Mouse (Mus musculus) intestine, embryonic 15.5 days (tissue): Measurements from ENCODE around the gene Cdhr4. TPM values are rescaled to one million over a fixed set of nuclear protein-coding genes. Genes with fewer than 3 reads are reported as not detected.

Experiments used
- ATAC-seq: fragments of 200-750 bp; cut with Nextera tagmentation; 2 replicates; pipeline ENCODE4 v1.8.0; 2017; ENCODE audit warnings: moderate TSS enrichment, moderate library complexity
- H3K27ac ChIP-seq: fragments of 300-500 bp; sonication (generic); 2 replicates; pipeline ENCODE4 v1.5.1; 2015; ENCODE audit warnings: mild to moderate bottlenecking, inconsistent platforms
- H3K27me3 ChIP-seq: fragments of 300-500 bp; sonication (generic); replicated peaks from 2 replicates; pipeline ENCODE4 v1.6.1; 2015; ENCODE audit warnings: inconsistent platforms
- H3K36me3 ChIP-seq: fragments of 300-500 bp; sonication (generic); 2 replicates; pipeline ENCODE4 v1.6.1; 2015; ENCODE audit warnings: inconsistent platforms
- H3K4me1 ChIP-seq: fragments of 300-500 bp; sonication (generic); replicated peaks from 2 replicates; pipeline ENCODE4 v1.6.1; 2015; ENCODE audit warnings: inconsistent platforms
- H3K4me2 ChIP-seq: fragments of 300-500 bp; sonication (generic); replicated peaks from 2 replicates; pipeline ENCODE4 v1.6.1; 2015; ENCODE audit warnings: mild to moderate bottlenecking, inconsistent platforms
- H3K4me3 ChIP-seq: fragments of 300-500 bp; sonication (generic); replicated peaks from 2 replicates; pipeline ENCODE4 v1.5.1; 2015; ENCODE audit warnings: inconsistent platforms
- H3K9ac ChIP-seq: fragments of 300-500 bp; sonication (generic); 2 replicates; pipeline ENCODE4 v1.6.1; 2015; ENCODE audit warnings: inconsistent platforms
- H3K9me3 ChIP-seq: fragments of 300-500 bp; sonication (generic); 2 replicates; pipeline ENCODE4 v1.6.1; 2016; ENCODE audit warnings: inconsistent platforms
- WGBS: fragments of 180-500 bp; shearing (Covaris S2); methylation state at CpG from one replicate; pipeline ENCODE4 v1.1.7; 2015; 5-methylcytosine and 5-hydroxymethylcytosine counted together
- polyA plus RNA-seq: library from polyadenylated mRNA; unstranded; fragments of >200 nt; fragmentation: Nextera tagmentation; extraction: Ambion mirVana; gene quantifications from 2 replicates; pipeline ENCODE4 v1.2.1, GENCODE M21; 2015

Gene Cdhr4
- polyA plus RNA-seq, 1 experiment from 2014 or later: 8.4 TPM

DNA sequence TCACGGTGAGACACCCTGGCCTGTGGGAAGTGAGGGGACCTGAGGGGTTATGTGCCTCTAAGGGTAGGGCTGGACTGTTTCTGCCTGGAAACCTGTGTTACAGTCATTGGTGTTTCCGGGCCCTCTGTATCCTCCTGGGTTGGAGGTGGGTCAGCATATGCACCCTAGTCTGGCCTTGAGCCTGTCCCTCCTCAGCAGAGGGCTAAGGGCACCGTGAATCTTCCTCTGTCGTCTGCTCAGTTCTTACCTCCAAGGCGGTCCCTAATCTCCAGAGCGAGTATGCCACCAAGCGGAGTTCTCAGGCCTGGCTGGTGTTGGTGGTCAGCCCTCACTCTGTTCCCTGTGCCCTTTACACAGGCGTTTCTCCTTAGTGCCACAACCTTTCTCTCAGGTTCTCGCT, 29.4 kb upstream of the Cdhr4 start:
- WGBS: 92% methylated on average over 9 of the region's 9 CpGs
- H3K36me3 ChIP-seq: peaks cover 18% of the 10 kb centered on the region
- H3K27ac ChIP-seq: no peak overlapping the region
- no peaks in the 10 kb centered on the region for H3K27me3 ChIP-seq
- H3K4me2 ChIP-seq: no peak overlapping the region
- ATAC-seq: peak; percentile 34; the same call in 1 of the 2 replicates
- no peak overlapping the region for H3K4me3 ChIP-seq
- H3K4me1 ChIP-seq: no peaks in the 10 kb centered on the region
- no peaks in the 10 kb centered on the region for H3K9me3 ChIP-seq
- H3K9ac ChIP-seq: no peak overlapping the region

DNA sequence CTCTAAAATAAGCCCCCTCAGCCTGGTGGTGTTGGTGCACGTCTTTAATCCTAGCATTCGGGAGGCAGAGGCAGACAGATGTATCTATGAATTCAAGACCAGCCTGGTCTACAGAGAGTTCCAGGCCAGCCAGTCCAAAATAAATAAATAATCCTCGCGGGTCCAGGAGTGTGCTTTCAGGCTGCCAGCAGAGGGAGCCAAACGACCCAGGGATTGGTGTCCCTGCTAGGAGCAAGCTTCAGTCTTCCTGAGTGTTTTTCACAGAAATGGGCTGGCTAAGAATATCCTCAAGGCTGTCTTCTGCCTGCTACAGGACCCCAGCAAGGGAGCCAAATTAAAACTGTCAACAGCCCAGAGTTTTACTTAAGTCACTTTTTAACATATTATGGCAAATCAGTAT, 28.6 kb upstream of the Cdhr4 start:
- no peak overlapping the region for H3K9ac ChIP-seq
- H3K36me3 ChIP-seq: peaks cover 18% of the 10 kb centered on the region
- no peak overlapping the region for H3K4me2 ChIP-seq
- ATAC-seq: peak; percentile 81
- H3K4me3 ChIP-seq: no peak overlapping the region
- H3K9me3 ChIP-seq: no peaks in the 10 kb centered on the region
- H3K27me3 ChIP-seq: no peaks in the 10 kb centered on the region
- H3K4me1 ChIP-seq: no peaks in the 10 kb centered on the region
- WGBS: 26% methylated on average over 5 of the region's 5 CpGs
- H3K27ac ChIP-seq: no peak overlapping the region

DNA sequence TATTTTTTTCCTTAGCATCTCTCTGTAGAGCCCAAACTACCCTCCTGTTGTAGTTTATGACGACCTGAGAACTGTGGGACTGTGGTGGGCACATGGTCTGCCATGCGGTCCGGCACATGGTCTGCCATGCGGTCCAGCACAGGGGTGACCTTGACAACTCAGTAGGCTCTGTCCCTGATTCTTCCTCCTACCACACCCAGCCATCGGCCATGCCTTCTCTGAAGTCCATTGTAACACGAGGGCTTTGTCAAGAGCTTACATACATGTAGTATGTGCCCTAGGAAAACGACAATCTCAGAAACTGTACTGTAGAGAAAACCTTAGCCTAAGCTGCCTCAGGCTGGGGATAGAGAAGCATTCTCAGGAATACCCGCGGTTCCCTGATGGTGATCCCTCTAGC, 27.6 kb upstream of the Cdhr4 start:
- 93% methylated on average over 9 of the region's 9 CpGs for WGBS

DNA sequence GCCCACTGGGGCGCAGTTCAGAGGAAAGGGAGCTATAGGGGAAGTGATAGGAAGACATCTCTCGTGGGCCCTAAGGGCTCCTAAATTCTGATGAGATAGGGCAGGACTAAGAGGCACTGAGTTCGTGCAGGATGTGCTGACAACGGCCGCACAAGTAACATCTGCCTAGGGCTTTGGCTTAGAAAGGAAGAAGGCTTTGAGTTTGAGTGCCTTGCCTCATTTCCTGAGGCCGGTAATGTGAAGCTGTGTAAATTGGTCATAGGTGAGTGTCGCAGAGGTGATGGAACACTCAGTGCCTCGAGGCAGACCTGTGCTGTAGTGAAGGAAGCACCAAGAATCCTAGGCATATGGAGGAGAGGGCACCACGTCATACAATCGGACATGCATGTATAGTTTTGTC, 25.6 kb upstream of the Cdhr4 start:
- Histone ChIP-seq H3K9ac (no peak overlapping the region), H3K4me3 (no peak overlapping the region), H3K36me3 (peaks cover 13% of the 10 kb centered on the region; the same call in 1 of the 2 replicates), H3K4me1 (no peaks in the 10 kb centered on the region), H3K9me3 (no peaks in the 10 kb centered on the region), H3K27ac (no peak overlapping the region; the same call in 1 of the 2 replicates), H3K27me3 (no peaks in the 10 kb centered on the region), H3K4me2 (no peak overlapping the region)
- WGBS: 89% methylated on average over 10 of the region's 10 CpGs
- ATAC-seq: no peak

More for the DNA sequence above, 27.6 kb upstream of the Cdhr4 start:
- Histone ChIP-seq H3K27ac (no peak overlapping the region), H3K4me2 (no peak overlapping the region), H3K36me3 (peaks cover 15% of the 10 kb centered on the region), H3K4me3 (no peak overlapping the region), H3K27me3 (no peaks in the 10 kb centered on the region), H3K9ac (no peak overlapping the region), H3K9me3 (no peaks in the 10 kb centered on the region), H3K4me1 (no peaks in the 10 kb centered on the region)
- ATAC-seq: no peak

DNA sequence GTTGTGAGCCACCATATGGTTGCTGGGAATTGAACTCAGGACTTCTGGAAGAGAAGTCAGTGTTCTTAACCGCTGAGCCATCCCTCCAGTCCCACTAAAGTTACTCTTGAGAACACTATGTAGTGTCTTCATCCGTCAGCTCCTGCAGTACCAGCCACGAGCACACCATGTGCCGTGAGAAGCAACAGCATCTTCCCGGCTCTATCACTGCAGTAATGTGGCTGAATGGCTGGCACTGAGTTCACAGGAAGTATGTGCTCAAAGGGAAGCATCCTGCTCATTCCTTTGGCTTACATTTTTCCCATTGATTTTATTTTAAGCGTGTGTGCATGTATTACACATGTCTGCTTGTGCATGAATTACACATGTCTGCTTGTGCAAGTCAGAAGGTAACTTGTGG, 24.9 kb upstream of the Cdhr4 start:
- WGBS: 84% methylated on average over 6 of the region's 6 CpGs
- H3K27ac ChIP-seq: no peak overlapping the region
- ATAC-seq: no peak
- H3K9me3 ChIP-seq: no peaks in the 10 kb centered on the region
- H3K4me3 ChIP-seq: no peak overlapping the region
- no peak overlapping the region for H3K4me2 ChIP-seq
- H3K4me1 ChIP-seq: no peaks in the 10 kb centered on the region
- no peaks in the 10 kb centered on the region for H3K27me3 ChIP-seq
- H3K36me3 ChIP-seq: peaks cover 10% of the 10 kb centered on the region; the same call in 1 of the 2 replicates
- no peak overlapping the region for H3K9ac ChIP-seq

DNA sequence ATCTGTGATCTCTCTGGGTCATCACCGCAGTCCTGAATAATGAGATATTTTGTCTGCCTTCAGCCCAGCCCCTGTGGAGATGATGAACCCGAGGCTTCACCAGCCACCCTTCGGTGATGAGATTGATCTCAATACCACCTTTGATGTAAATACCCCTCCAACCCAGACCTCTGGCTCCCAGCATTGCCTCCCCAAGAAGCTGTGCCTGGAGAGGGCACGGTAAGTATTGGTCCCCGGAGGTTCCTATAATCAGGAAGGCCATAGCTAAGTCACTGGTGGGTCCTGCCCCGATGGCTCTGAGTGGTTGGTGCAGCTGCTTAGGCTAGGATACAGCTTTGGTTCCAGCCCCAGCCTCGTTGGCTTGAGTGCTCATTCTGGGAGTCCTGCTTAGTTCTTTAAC, 23.8 kb upstream of the Cdhr4 start:
- Histone ChIP-seq H3K4me1 (no peaks in the 10 kb centered on the region), H3K4me3 (no peak overlapping the region), H3K9me3 (no peaks in the 10 kb centered on the region), H3K9ac (no peak overlapping the region), H3K27me3 (no peaks in the 10 kb centered on the region), H3K27ac (no peak overlapping the region), H3K4me2 (no peak overlapping the region), H3K36me3 (peaks cover 10% of the 10 kb centered on the region; the same call in 1 of the 2 replicates)
- 89% methylated on average over 7 of the region's 7 CpGs for WGBS
- no peak for ATAC-seq

DNA sequence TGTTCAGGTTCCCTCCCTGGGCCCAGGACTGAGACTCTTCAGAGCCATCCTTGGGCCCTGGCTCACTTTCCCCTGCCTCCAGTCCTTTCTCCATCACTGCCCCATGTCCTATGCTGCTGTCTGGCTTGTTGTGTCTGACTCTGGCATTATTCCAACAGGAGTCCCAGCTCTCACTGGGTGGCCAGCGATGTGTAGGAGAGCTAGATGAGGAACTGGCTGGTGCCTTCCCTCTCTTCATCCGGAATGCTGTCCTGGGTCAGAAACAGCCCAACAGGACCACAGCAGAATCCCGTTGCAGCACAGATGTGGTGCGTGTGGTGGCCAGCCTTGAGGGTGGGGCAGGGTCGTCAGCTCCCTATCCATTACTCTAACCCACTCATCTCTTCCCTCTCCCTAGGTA, 22.0 kb upstream of the Cdhr4 start:
- Histone ChIP-seq H3K4me1 (peaks cover 7% of the 10 kb centered on the region; the same call in 1 of the 2 replicates), H3K4me2 (no peak overlapping the region), H3K9me3 (no peaks in the 10 kb centered on the region), H3K4me3 (no peak overlapping the region), H3K27me3 (no peaks in the 10 kb centered on the region), H3K27ac (no peak overlapping the region), H3K9ac (no peak overlapping the region), H3K36me3 (peaks cover 7% of the 10 kb centered on the region; the same call in 1 of the 2 replicates)
- ATAC-seq: no peak
- WGBS: 80% methylated on average over 5 of the region's 5 CpGs

DNA sequence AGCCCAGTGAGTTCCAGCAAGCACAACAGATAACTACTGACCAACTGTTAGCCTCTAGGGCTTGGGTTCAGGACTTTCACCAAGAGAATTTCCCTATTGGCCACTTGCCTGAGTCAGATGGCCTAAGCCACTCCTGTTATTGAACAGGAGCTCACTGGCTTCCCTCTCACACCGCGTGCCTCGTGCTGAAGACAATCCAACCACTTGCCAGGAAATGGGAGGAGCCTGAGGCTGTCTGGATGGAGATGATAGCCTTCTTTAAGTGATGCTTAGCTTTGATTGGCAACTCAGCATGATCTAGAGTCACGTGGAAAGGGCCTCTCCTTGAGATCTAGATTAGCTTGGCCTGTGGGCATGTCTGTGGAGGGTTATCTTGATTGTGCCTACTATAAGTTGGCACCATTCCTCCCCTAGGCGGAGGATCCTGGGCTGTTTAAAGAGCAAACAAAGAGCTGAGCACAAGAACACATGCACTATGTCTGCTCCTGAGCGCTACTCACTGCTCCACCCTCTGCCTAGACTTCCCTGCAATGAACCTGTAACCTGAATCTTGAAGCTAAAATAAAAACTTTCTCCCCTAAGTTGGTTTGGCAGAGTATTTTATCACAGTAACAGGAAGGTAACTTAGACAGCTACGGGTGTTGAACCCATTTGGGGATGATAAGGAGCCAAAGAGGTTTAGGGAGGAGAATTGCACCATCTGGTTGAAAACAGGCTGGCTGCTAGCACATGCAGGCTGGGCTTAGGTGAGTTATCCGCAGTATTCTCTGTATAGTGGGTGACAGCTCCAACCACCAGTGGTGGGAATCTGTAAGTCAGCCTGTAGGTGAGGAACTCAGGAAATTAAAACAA, 20.4 kb upstream of the Cdhr4 start:
- peaks cover 7% of the 10 kb centered on the region; the same call in 1 of the 2 replicates for H3K36me3 ChIP-seq
- WGBS: 65% methylated on average over 8 of the region's 8 CpGs
- no peak overlapping the region for H3K9ac ChIP-seq
- no peaks in the 10 kb centered on the region for H3K9me3 ChIP-seq
- no peaks in the 10 kb centered on the region for H3K27me3 ChIP-seq
- no peak overlapping the region for H3K27ac ChIP-seq
- H3K4me2 ChIP-seq: no peak overlapping the region
- no peak overlapping the region for H3K4me3 ChIP-seq
- H3K4me1 ChIP-seq: peaks cover 7% of the 10 kb centered on the region
- ATAC-seq: peak; percentile 56; the same call in 1 of the 2 replicates

DNA sequence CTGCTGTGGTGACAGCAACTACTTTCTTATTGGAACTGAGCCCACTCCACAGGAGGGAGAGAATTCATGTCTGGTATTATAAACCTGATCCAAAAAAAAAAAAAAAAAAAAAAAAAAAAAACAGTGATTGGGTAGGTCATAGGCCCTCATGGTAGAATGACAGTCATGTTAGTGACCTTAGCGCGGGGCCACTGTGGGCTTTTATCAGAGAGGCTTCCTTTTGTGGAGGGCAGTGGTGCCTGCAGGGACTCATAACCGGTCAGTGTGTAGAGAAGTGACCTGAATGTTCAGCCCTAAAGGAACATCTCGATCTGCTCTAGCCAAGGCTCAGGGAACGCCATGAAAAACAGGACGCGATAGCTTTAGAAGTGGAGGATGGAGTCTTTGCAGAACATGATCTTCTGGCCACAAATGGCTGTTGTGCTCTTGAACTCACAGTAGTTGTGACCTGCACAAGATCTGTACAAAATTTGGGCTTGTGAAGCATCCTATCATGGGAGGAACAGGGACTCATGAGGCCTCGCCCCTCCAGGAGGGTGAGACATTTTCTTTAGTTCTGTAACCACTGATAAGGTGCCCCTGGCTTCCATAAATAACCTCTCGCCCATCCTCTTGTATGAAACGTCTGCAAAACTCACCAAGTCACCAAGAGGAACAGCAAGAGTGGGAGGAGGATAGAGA, 17.7 kb upstream of the Cdhr4 start:
- Histone ChIP-seq H3K27ac (peak overlapping the region; percentile 73; the same call in 1 of the 2 replicates), H3K27me3 (no peaks in the 10 kb centered on the region), H3K4me1 (peaks cover 7% of the 10 kb centered on the region), H3K9ac (no peak overlapping the region), H3K9me3 (no peaks in the 10 kb centered on the region), H3K36me3 (peaks cover 7% of the 10 kb centered on the region; the same call in 1 of the 2 replicates), H3K4me2 (0 out of 2 replicates have a peak overlapping the region, but pooled peaks have one; percentile 56), H3K4me3 (no peak overlapping the region)
- WGBS: 76% methylated on average over 10 of the region's 10 CpGs
- ATAC-seq: peak; percentile 46; the same call in 1 of the 2 replicates

DNA sequence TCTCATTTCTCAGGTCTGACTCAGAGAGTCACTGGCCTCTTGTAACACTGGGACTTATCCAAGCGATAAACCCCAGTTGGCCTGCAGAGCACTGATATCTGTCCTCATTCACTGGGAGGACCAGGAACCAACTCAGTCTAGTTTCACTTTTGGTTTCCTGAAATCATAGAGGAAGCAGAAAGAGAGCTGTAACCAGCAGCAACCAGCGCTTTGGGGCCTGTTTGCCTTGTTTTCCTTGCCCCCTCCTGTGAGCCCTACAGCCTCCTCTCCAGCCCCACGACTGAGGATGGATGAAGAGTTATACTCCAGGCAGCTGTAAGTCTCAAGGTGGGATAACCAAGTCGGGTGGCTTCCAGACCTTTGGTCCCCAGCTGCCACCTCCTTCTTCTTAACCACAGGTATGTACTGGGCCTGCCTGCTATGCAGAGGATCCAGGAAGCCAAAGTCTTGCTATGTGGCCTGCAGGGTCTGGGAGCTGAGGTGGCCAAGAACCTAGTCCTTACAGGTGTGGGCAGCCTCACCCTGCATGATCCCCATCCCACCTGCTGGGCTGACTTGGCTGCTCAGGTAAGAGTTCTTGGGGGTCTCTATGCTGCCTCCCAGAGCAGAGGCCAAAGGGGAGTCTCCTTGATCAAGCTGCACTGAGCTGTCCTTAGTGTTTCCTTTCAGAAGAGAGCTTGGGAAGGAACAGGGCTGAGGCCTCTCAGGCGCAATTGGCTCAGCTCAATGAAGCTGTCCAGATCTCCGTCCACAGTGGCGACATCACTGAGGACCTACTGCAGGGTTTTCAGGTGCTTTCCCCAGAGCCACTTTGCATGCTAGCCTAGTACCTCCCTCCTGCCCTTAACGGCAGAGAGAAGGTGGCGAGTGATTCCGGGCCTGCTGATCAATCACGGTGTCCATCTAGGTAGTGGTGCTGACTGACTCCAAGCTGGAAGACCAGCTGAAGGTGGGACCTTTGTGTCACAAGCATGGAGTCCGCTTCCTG, 16.6 kb upstream of the Cdhr4 start, which contains the start of gene Uba7:
TSS of gene Uba7 (plus strand) at position 107 of the 988 bp plus-strand sequence.
- Histone ChIP-seq H3K27me3 (no peaks in the 10 kb centered on the region), H3K4me1 (peaks cover 9% of the 10 kb centered on the region), H3K36me3 (0 out of 2 replicates have a peak, but pooled peaks cover under 1% of the 10 kb centered on the region), H3K9ac (peak within 1 kb of the TSS; percentile 42), H3K9me3 (no peaks in the 10 kb centered on the region), H3K27ac (peak within 1 kb of the TSS; percentile 73), H3K4me2 (peak within 1 kb of the TSS; percentile 56), H3K4me3 (peak within 1 kb of the TSS; percentile 27)
- peak; percentile 89 for ATAC-seq
- WGBS: 62% methylated on average over 12 of the region's 12 CpGs

DNA sequence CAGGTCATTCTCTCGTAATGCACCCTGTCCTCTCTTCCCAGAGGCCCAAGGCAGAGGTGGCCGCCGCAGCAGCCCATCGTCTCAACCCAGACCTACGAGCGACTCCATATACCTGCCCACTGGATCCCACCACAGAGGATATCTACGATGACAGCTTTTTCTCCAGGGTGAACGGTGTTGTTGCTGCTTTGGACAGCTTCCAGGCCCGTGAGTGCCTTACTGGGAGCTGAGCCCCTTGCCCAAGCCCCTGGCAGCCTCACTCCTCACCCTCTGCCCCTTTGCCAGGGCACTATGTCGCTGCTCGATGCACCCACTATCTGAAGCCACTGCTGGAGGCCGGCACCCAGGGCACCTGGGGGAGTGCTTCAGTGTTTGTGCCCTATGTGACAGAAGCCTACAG, 13.5 kb upstream of the Cdhr4 start:
- Histone ChIP-seq H3K4me1 (peaks cover 31% of the 10 kb centered on the region), H3K9ac (no peak overlapping the region), H3K9me3 (no peaks in the 10 kb centered on the region), H3K4me3 (no peak overlapping the region), H3K36me3 (no peaks in the 10 kb centered on the region), H3K27me3 (no peaks in the 10 kb centered on the region), H3K27ac (no peak overlapping the region), H3K4me2 (no peak overlapping the region)
- 84% methylated on average over 12 of the region's 12 CpGs for WGBS
- ATAC-seq: no peak
